Comparison of ENCODE assay signal across 27 mouse cellular contexts in the genomic region with DNA sequence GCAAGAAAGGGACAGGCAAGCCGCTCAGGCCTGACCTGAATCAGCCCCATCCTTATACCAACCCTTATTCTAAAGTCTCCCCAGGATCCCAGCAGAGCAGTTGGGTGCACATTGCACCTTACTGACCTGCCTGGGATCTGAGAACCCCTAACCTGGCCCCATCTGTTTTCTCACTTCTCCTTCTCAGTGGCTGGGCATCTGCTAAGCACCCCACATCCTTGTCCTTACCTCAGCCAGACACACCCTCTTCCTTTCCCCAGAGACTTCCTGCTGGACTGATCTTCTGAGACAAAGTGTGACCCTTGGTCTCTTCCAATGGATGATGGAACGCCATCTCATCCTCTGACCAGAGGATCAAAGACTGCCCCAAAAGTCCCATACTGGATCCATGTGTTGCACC.
DNase-seq lines count a peak whose midpoint lies in the region; ATAC-seq and TF ChIP-seq lines count a peak whose summit lies in the region.
"Had no signal": no experiment of that assay in that cellular context is flagged by ENCODE, and none has a peak within 500 bp of the region (broad histone marks: within the 10 kb centered on the region; RNA-seq: fewer than 3 reads in every experiment).

No protein-coding gene starts in this region.

- no peak overlapping the region for H3K4me3 ChIP-seq in forebrain, embryonic 10.5 days
- H3K4me3 ChIP-seq in forebrain, embryonic 14.5 days (ENCODE audit: low read depth, low read length) = no peak overlapping the region
- H3K4me3 ChIP-seq in spleen, adult 2 months (ENCODE audit: extremely low read depth, insufficient read depth, insufficient read length) = no peak overlapping the region
- no peak overlapping the region for H3K4me3 ChIP-seq in CH12.LX (replicated peaks in 1 of 3; ENCODE audit: low read depth in 2 of 3, low read length in 2 of 3, poor library complexity in 1 of 3)
- H3K4me3 ChIP-seq: embryonic facial prominence, embryonic 12.5 days; embryonic facial prominence, embryonic 15.5 days; forebrain, embryonic 12.5 days; gastrocnemius, adult 2 months; heart, embryonic 12.5 days; heart, embryonic 15.5 days; hindbrain, embryonic 15.5 days had no signal

- 0 out of 2 replicates have a peak overlapping the region, but pooled peaks have one; percentile 72 for H3K27ac ChIP-seq in forebrain, embryonic 10.5 days
- no peak overlapping the region for H3K27ac ChIP-seq in forebrain, embryonic 14.5 days (ENCODE audit: low read depth, low read length)
- peak overlapping the region; percentile 59; the same call in 1 of the 2 replicates for H3K27ac ChIP-seq in spleen, adult 2 months (ENCODE audit: insufficient read depth, low read length)
- H3K27ac ChIP-seq in CH12.LX (ENCODE audit: insufficient read depth, low read depth) = no peak overlapping the region
- H3K27ac ChIP-seq: embryonic facial prominence, embryonic 15.5 days; forebrain, embryonic 12.5 days; heart, embryonic 15.5 days; hindbrain, embryonic 15.5 days had no signal

- ATAC-seq in forebrain, embryonic 14.5 days = no peak
- peak; percentile 39; the same call in 1 of the 2 replicates for ATAC-seq in megakaryocyte, adult 5-6 weeks (ENCODE audit: poor library complexity, severe bottlenecking)
- ATAC-seq: activated CD4-positive, CD25-positive, alpha-beta regulatory T cell, adult 4 months; CD4-positive, CD25-positive, alpha-beta regulatory T cell, adult 4 months; forebrain, embryonic 16.5 days had no signal

- peak; percentile 86 for TF ChIP-seq EP300 in CH12.LX (IDR thresholded peaks at IDR 0.05; ENCODE audit: low read length)

- H3K4me2 ChIP-seq in forebrain, embryonic 14.5 days (ENCODE audit: low read length) = no peak overlapping the region
- no peak overlapping the region for H3K4me2 ChIP-seq in CH12.LX (ENCODE audit: insufficient read depth, low read depth, poor library complexity, severe bottlenecking)
- H3K4me2 ChIP-seq: embryonic facial prominence, embryonic 12.5 days; embryonic facial prominence, embryonic 15.5 days; forebrain, embryonic 12.5 days; heart, embryonic 12.5 days; heart, embryonic 15.5 days; hindbrain, embryonic 15.5 days had no signal

- dilution Hi-C loops in CH12.LX (cut with MboI; ENCODE audit: extremely low pct_ligation_motif_present, extremely low pct_unique_long_range_greater_than_20kb, low sequenced_read_pairs) = no loop called here

- H3K9ac ChIP-seq in forebrain, embryonic 14.5 days (ENCODE audit: low read length) = no peak overlapping the region
- H3K9ac ChIP-seq in CH12.LX (ENCODE audit: insufficient read depth, low read depth) = no peak overlapping the region
- H3K9ac ChIP-seq: embryonic facial prominence, embryonic 12.5 days; embryonic facial prominence, embryonic 15.5 days; forebrain, embryonic 12.5 days; heart, embryonic 12.5 days; heart, embryonic 15.5 days; hindbrain, embryonic 15.5 days had no signal

- no peak for TF ChIP-seq RAD21 in CH12.LX (IDR thresholded peaks at IDR 0.05; ENCODE audit: low read depth, low read length)

- no peaks in the 10 kb centered on the region for H3K9me3 ChIP-seq in forebrain, embryonic 10.5 days
- H3K9me3 ChIP-seq in forebrain, embryonic 14.5 days (replicated peaks; ENCODE audit: control insufficient read depth, low read length) = no peaks in the 10 kb centered on the region
- no peaks in the 10 kb centered on the region for H3K9me3 ChIP-seq in CH12.LX (replicated peaks; ENCODE audit: low read length)
- H3K9me3 ChIP-seq: embryonic facial prominence, embryonic 12.5 days; embryonic facial prominence, embryonic 15.5 days; forebrain, embryonic 12.5 days; heart, embryonic 12.5 days; heart, embryonic 15.5 days; hindbrain, embryonic 15.5 days had no signal

- no peak for TF ChIP-seq POLR2A in spleen, adult 2 months (IDR thresholded peaks at IDR 0.05; ENCODE audit: low read depth, low read length)
- TF ChIP-seq POLR2A in CH12.LX (IDR thresholded peaks at IDR 0.05; ENCODE audit: low read depth, low read length) = no peak

- peaks cover 54% of the 10 kb centered on the region for H3K4me1 ChIP-seq in forebrain, embryonic 10.5 days
- peaks cover 6% of the 10 kb centered on the region for H3K4me1 ChIP-seq in forebrain, embryonic 14.5 days (ENCODE audit: control insufficient read depth, insufficient read depth, low read length)
- peaks cover 50% of the 10 kb centered on the region for H3K4me1 ChIP-seq in spleen, adult 2 months (ENCODE audit: control insufficient read depth, insufficient read depth, insufficient read length)
- peaks cover 26 to 90% of the 10 kb centered on the region in 2 experiments for H3K4me1 ChIP-seq in CH12.LX (ENCODE audit: control insufficient read depth in 1 of 2, insufficient read depth in 2 of 2)

- TF ChIP-seq CTCF in spleen, adult 2 months (IDR thresholded peaks at IDR 0.05; ENCODE audit: extremely low read depth, insufficient read depth, insufficient read length, insufficient replicate concordance) = no peak
- TF ChIP-seq CTCF in CH12.LX (conservative IDR thresholded peaks at IDR 0.05 in 1 of 2, IDR thresholded peaks at IDR 0.05 in 1 of 2; ENCODE audit: low read depth in 2 of 2, low read length in 2 of 2) = no peak

- peaks cover 66% of the 10 kb centered on the region for H3K27me3 ChIP-seq in forebrain, embryonic 10.5 days (ENCODE audit: poor library complexity, severe bottlenecking)
- H3K27me3 ChIP-seq in forebrain, embryonic 14.5 days (replicated peaks; ENCODE audit: control insufficient read depth, insufficient read depth, low read length) = 0 out of 2 replicates have a peak, but pooled peaks cover 4% of the 10 kb centered on the region
- H3K27me3 ChIP-seq in spleen, adult 2 months (ENCODE audit: control insufficient read depth, insufficient read depth, low read length) = no peaks in the 10 kb centered on the region
- H3K27me3 ChIP-seq in CH12.LX (replicated peaks) = no peaks in the 10 kb centered on the region

- DNase-seq in forebrain, embryonic 10.5 days (ENCODE audit: extremely low spot score, low spot score) = no peak
- DNase-seq in forebrain, embryonic 14.5 days (ENCODE audit: low spot score) = no peak
- DNase-seq in spleen, adult 2 months (ENCODE audit: low read depth in 1 of 2, low spot score in 2 of 2) = peak in 1 of 2 experiments; percentile 37
- DNase-seq in spleen, postnatal 14 days (ENCODE audit: low spot score in 2 of 2) = no peak
- no peak for DNase-seq in CH12.LX (ENCODE audit: extremely low read depth)
- DNase-seq in left cerebral cortex, postnatal 4 days = no peak
- DNase-seq in adrenal gland, postnatal 4 days (ENCODE audit: low spot score in 2 of 2) = no peak
- DNase-seq: adrenal gland, adult 8-10 months; adrenal gland, postnatal 25 days; cerebellum, adult 18-20 months; cerebellum, adult 9-10 months; cerebellum, postnatal 14 days; gastrocnemius, adult 2 months; gastrocnemius, postnatal 14 days; heart, adult 18-20 months; heart, postnatal 10 days; heart, postnatal 36 days had no signal

- intact Hi-C loops in left cerebral cortex, postnatal 4 days (cut with DNase I) = no loop called here

- in situ Hi-C loops in CH12.LX (cut with MboI; ENCODE audit: low pct_ligation_motif_present, low pct_unique_long_range_greater_than_20kb, low sequenced_read_pairs) = no loop called here

- no peaks in the 10 kb centered on the region for H3K36me3 ChIP-seq in forebrain, embryonic 10.5 days (replicated peaks)
- H3K36me3 ChIP-seq in forebrain, embryonic 14.5 days (ENCODE audit: control insufficient read depth, insufficient read depth, low read length) = no peaks in the 10 kb centered on the region
- no peaks in the 10 kb centered on the region for H3K36me3 ChIP-seq in spleen, adult 2 months (ENCODE audit: control insufficient read depth, insufficient read depth, low read length)
- H3K36me3 ChIP-seq in CH12.LX (replicated peaks in 1 of 2; ENCODE audit: control insufficient read depth in 1 of 2, insufficient read depth in 1 of 2, low read length in 1 of 2) = no peaks in the 10 kb centered on the region
- H3K36me3 ChIP-seq: embryonic facial prominence, embryonic 12.5 days; embryonic facial prominence, embryonic 15.5 days; forebrain, embryonic 12.5 days; heart, embryonic 12.5 days; heart, embryonic 15.5 days; hindbrain, embryonic 15.5 days had no signal

- H3K79me2 ChIP-seq in CH12.LX (replicated peaks; ENCODE audit: control insufficient read depth, extremely low read depth, insufficient read depth, poor library complexity, severe bottlenecking) = no peaks in the 10 kb centered on the region

- 76% methylated on average over 2 of the region's 2 CpGs for WGBS in forebrain, embryonic 10.5 days
- WGBS in forebrain, embryonic 14.5 days = 77% methylated on average over 2 of the region's 2 CpGs
- 63% methylated on average over 2 of the region's 2 CpGs for WGBS in spleen, adult 2 months

TF ChIP-seq in CH12.LX, 34 proteins besides CTCF, POLR2A, EP300 and RAD21:
- TF ChIP-seq USF2 (conservative IDR thresholded peaks at IDR 0.05; ENCODE audit: low read depth, low read length) = no peak
- peak; percentile 26; the same call in 1 of the 2 replicates for TF ChIP-seq BHLHE40 (IDR thresholded peaks at IDR 0.05; ENCODE audit: low read depth, low read length)
- no peak for TF ChIP-seq MAX (IDR thresholded peaks at IDR 0.05; ENCODE audit: low read length)
- no peak for TF ChIP-seq NELFE (IDR thresholded peaks at IDR 0.05; ENCODE audit: low read depth, low read length)
- no peak for TF ChIP-seq MAFK (IDR thresholded peaks at IDR 0.05; ENCODE audit: insufficient replicate concordance, low read length)
- TF ChIP-seq GABPA (IDR thresholded peaks at IDR 0.05; ENCODE audit: insufficient replicate concordance, low read depth, low read length) = no peak
- peak; percentile 62; the same call in 1 of the 2 replicates for TF ChIP-seq IRF4 (IDR thresholded peaks at IDR 0.05; ENCODE audit: low read depth, low read length)
- no peak for TF ChIP-seq PAX5 (IDR thresholded peaks at IDR 0.05; ENCODE audit: low read length)
- no peak for TF ChIP-seq USF1 (IDR thresholded peaks at IDR 0.05; ENCODE audit: low read depth, low read length)
- TF ChIP-seq ETS1 (conservative IDR thresholded peaks at IDR 0.05; ENCODE audit: low read depth, low read length) = 0 out of 2 replicates have a peak, but pooled peaks have one; percentile 7
- no peak for TF ChIP-seq ZNF384 (IDR thresholded peaks at IDR 0.05; ENCODE audit: low read depth, low read length)
- TF ChIP-seq TCF12 (IDR thresholded peaks at IDR 0.05; ENCODE audit: low read depth, low read length) = peak; percentile 54; the same call in 1 of the 2 replicates
- TF ChIP-seq CHD2 (IDR thresholded peaks at IDR 0.05; ENCODE audit: low read length) = no peak
- no peak for TF ChIP-seq UBTF (IDR thresholded peaks at IDR 0.05; ENCODE audit: low read depth, low read length)

Comparison
In these comparisons a context has a peak if more than half of its experiments do, and no peak if none do; other contexts are left out.
1. H3K27ac ChIP-seq: peak in forebrain, embryonic 10.5 days (single experiment) and spleen, adult 2 months (single experiment); none in forebrain, embryonic 14.5 days (single experiment) and CH12.LX (single experiment).